Mouse (Mus musculus) CH12.LX (cell line): ENCODE data around the gene Cpsf6. TPM values are rescaled to one million over a fixed set of nuclear protein-coding genes. Genes with fewer than 3 reads are reported as not detected.

ENCODE experiments used
- DNase-seq: peaks from one replicate; pipeline ENCODE4 v3.0.0-alpha.2; 2013; ENCODE audit errors: extremely low read depth
- H3K27ac ChIP-seq: 2 replicates; pipeline ENCODE4 v1.5.1; 2012; ENCODE audit warnings: low read depth, mild to moderate bottlenecking, control low read depth, moderate library complexity; ENCODE audit not compliant: insufficient read depth
- H3K27me3 ChIP-seq: replicated peaks from 2 replicates; pipeline ENCODE3; 2012; ENCODE audit warnings: inconsistent platforms
- H3K36me3 ChIP-seq, 2 experiments: replicated peaks in 1 of 2; 2 replicates each; pipeline versions ENCODE3 to v1.6.1; 2012; ENCODE audit warnings: inconsistent platforms in 1 of 2, low read length in 1 of 2, mild to moderate bottlenecking in 1 of 2, mixed read lengths in 1 of 2, moderate library complexity in 1 of 2; ENCODE audit not compliant: control insufficient read depth in 1 of 2, insufficient read depth in 1 of 2
- H3K4me1 ChIP-seq, 2 experiments: 2 replicates each; pipeline ENCODE4 v1.6.1; 2012; ENCODE audit warnings: inconsistent platforms in 1 of 2, moderate library complexity in 1 of 2; ENCODE audit not compliant: insufficient read depth in 2 of 2, control insufficient read depth in 1 of 2
- H3K4me2 ChIP-seq: 2 replicates; pipeline ENCODE4 v1.6.1; 2012; ENCODE audit warnings: low read depth, mild to moderate bottlenecking, control low read depth; ENCODE audit not compliant: poor library complexity, insufficient read depth, severe bottlenecking
- H3K4me3 ChIP-seq, 3 experiments: fragments of 150-350 bp in 1 of 3; sonication (generic) in 1 of 3; replicated peaks in 1 of 3; 2 replicates each; pipeline versions ENCODE3 to v1.5.1; 2011 to 2012; ENCODE audit warnings: low read depth in 2 of 3, low read length in 2 of 3, mild to moderate bottlenecking in 2 of 3, moderate library complexity in 2 of 3, control low read depth in 1 of 3, improper control_type of control experiment in 1 of 3, inconsistent platforms in 1 of 3, mixed read lengths in 1 of 3; ENCODE audit not compliant: poor library complexity in 1 of 3
- H3K79me2 ChIP-seq: replicated peaks from 2 replicates; pipeline ENCODE4 v1.6.1; 2012; ENCODE audit warnings: mild to moderate bottlenecking, moderate library complexity; ENCODE audit not compliant: control insufficient read depth, poor library complexity, insufficient read depth, severe bottlenecking; ENCODE audit errors: extremely low read depth
- H3K9ac ChIP-seq: 2 replicates; pipeline ENCODE4 v1.6.1; 2012; ENCODE audit warnings: low read depth, mild to moderate bottlenecking, control low read depth, moderate library complexity; ENCODE audit not compliant: insufficient read depth
- H3K9me3 ChIP-seq: replicated peaks from 2 replicates; pipeline ENCODE3; 2012; ENCODE audit warnings: low read length, inconsistent platforms, mixed read lengths
- CHD1 ChIP-seq: IDR thresholded peaks from 2 replicates; pipeline ENCODE4 v1.6.1; 2012; ENCODE audit warnings: low read depth, low read length, improper control_type of control experiment, inconsistent platforms
- CTCF ChIP-seq, 2 experiments: IDR thresholded peaks in 1 of 2; conservative IDR thresholded peaks in 1 of 2; 2 replicates each; pipeline ENCODE4 v1.5.1; 2011 to 2012; ENCODE audit warnings: low read depth in 2 of 2, low read length in 2 of 2, improper control_type of control experiment in 1 of 2, inconsistent platforms in 1 of 2, mild to moderate bottlenecking in 1 of 2, moderate library complexity in 1 of 2
- E2F4 ChIP-seq: IDR thresholded peaks from 2 replicates; pipeline ENCODE4 v1.6.1; 2011; ENCODE audit warnings: low read depth, low read length, improper control_type of control experiment; ENCODE audit not compliant: insufficient replicate concordance
- ETS1 ChIP-seq: conservative IDR thresholded peaks from 2 replicates; pipeline ENCODE4 v1.6.1; 2012; ENCODE audit warnings: low read depth, mild to moderate bottlenecking, inconsistent platforms, low read length, improper control_type of control experiment, moderate library complexity
- IRF4 ChIP-seq: IDR thresholded peaks from 2 replicates; pipeline ENCODE4 v1.6.1; 2014; ENCODE audit warnings: low read depth, mild to moderate bottlenecking, inconsistent platforms, low read length, improper control_type of control experiment
- KAT2A ChIP-seq: IDR thresholded peaks from 2 replicates; pipeline ENCODE4 v1.6.1; 2012; ENCODE audit warnings: low read length, improper control_type of control experiment, inconsistent platforms; ENCODE audit not compliant: insufficient replicate concordance
- MAFK ChIP-seq: IDR thresholded peaks from 2 replicates; pipeline ENCODE4 v1.6.1; 2011; ENCODE audit warnings: low read length, improper control_type of control experiment; ENCODE audit not compliant: insufficient replicate concordance
- MYC ChIP-seq: IDR thresholded peaks from 2 replicates; pipeline ENCODE4 v1.6.1; 2011; ENCODE audit warnings: low read depth, mild to moderate bottlenecking, improper control_type of control experiment, low read length
- ZMIZ1 ChIP-seq: IDR thresholded peaks from 2 replicates; pipeline ENCODE4 v1.6.1; 2012; ENCODE audit warnings: low read depth, mild to moderate bottlenecking, inconsistent platforms, low read length, improper control_type of control experiment
- dilution Hi-C: fragments of 300-500 bp; cut with MboI; formaldehyde crosslinking; loops from 2 replicates; pipeline ENCODE4 v1.14.3; 2020; ENCODE audit warnings: low sequenced_read_pairs; ENCODE audit not compliant: extremely low pct_unique_long_range_greater_than_20kb, extremely low pct_ligation_motif_present
- in situ Hi-C: fragments of 300-500 bp; cut with MboI; formaldehyde crosslinking; loops from 3 replicates; pipeline ENCODE4 v1.14.3; 2019; ENCODE audit warnings: low sequenced_read_pairs, low pct_ligation_motif_present, low pct_unique_long_range_greater_than_20kb, mixed read lengths
- polyA plus RNA-seq: library from polyadenylated mRNA; unstranded; fragments of >175 nt; gene quantifications from 2 replicates; pipeline ENCODE4 v1.2.1, GENCODE M21; 2012; ENCODE audit warnings: low read depth; ENCODE audit not compliant: insufficient read length
- total RNA-seq, 2 experiments: library from RNA; depleted of rRNA; stranded (reverse); fragments of 300-350 nt in 1 of 2; fragments of >200 nt in 1 of 2; gene quantifications; 2 replicates each; pipeline ENCODE4 v1.2.3; 2012 to 2014

The Cpsf6 gene
- total and polyA plus RNA-seq, 3 experiments: 87.6 to 114 (median 99.5) TPM

GRCm38 (mm10) chr10:117385086-117385430 is 5.2 kb upstream of the Cpsf6 start:
- no peaks in the 10 kb centered on the region for H3K4me1 ChIP-seq
- in situ Hi-C loops (no loop called here), dilution Hi-C loops (no loop called here)
- no peaks in the 10 kb centered on the region for H3K79me2 ChIP-seq
- no peaks in the 10 kb centered on the region for H3K27me3 ChIP-seq
- no peak overlapping the region for H3K27ac ChIP-seq
- no peak overlapping the region for H3K4me2 ChIP-seq
- TF ChIP-seq IRF4 (no peak), E2F4 (no peak), CHD1 (no peak), ZMIZ1 (no peak), CTCF (conservative IDR thresholded peaks at IDR 0.05 in 1 of 2, IDR thresholded peaks at IDR 0.05 in 1 of 2; ENCODE audit: low read depth in 2 of 2, low read length in 2 of 2) (no peak)
- H3K9ac ChIP-seq: no peak overlapping the region
- H3K9me3 ChIP-seq: no peaks in the 10 kb centered on the region
- H3K4me3 ChIP-seq: no peak overlapping the region
- no peaks in the 10 kb centered on the region for H3K36me3 ChIP-seq
- DNase-seq: no peak

GRCm38 (mm10) chr10:117384386-117385085 is 4.7 kb upstream of the Cpsf6 start:
- dilution Hi-C loops: no loop called here
- in situ Hi-C loops: no loop called here
- Histone ChIP-seq H3K27me3 (no peaks in the 10 kb centered on the region), H3K4me3 (no peak overlapping the region), H3K9ac (no peak overlapping the region), H3K79me2 (no peaks in the 10 kb centered on the region), H3K4me1 (no peaks in the 10 kb centered on the region), H3K36me3 (no peaks in the 10 kb centered on the region), H3K9me3 (no peaks in the 10 kb centered on the region), H3K27ac (no peak overlapping the region), H3K4me2 (no peak overlapping the region)
- TF ChIP-seq ETS1 (no peak), KAT2A (no peak), MAFK (no peak)
- DNase-seq: no peak

- in situ Hi-C loops: no loop called here
- dilution Hi-C loops: no loop called here
- H3K4me2 ChIP-seq: no peak overlapping the region
Observed at GRCm38 (mm10) chr10:117383941-117384340, 4.1 kb upstream of the Cpsf6 start.

More at GRCm38 (mm10) chr10:117383941-117384340, 4.1 kb upstream of the Cpsf6 start:
- no peak overlapping the region for H3K4me3 ChIP-seq
- H3K79me2 ChIP-seq: no peaks in the 10 kb centered on the region
- H3K27ac ChIP-seq: no peak overlapping the region
- H3K9ac ChIP-seq: no peak overlapping the region
- no peaks in the 10 kb centered on the region for H3K36me3 ChIP-seq
- TF ChIP-seq ETS1 (no peak), ZMIZ1 (no peak), MYC (no peak)
- H3K4me1 ChIP-seq: no peaks in the 10 kb centered on the region
- no peak for DNase-seq
- no peaks in the 10 kb centered on the region for H3K9me3 ChIP-seq
- H3K27me3 ChIP-seq: no peaks in the 10 kb centered on the region
